12 mouse cellular contexts compared by ENCODE assay signal in the genomic region with DNA sequence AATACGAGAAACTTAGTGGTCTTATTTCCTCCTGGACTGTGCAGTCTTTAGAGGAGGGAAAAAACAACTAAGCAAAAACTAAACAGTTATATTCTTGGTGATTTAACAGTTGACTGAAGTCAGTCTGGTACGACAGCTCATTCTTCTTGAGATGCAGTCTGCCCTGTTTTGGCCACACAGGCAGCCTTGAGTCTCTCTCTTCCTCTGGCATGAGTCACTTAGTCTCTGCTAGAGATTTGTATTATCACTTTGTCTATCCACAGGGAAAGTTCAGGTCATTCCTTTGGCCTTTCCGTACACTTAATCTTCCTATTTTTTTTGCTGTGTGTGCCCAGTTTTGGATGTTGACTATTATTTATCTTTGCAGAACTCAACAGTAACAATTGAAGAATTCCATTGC. TPM values are rescaled to one million over a fixed set of nuclear protein-coding genes. Genes with fewer than 3 reads are reported as not detected.
"Had no signal": no experiment of that assay in that cellular context is flagged by ENCODE, and none has a peak within 500 bp of the region (broad histone marks: within the 10 kb centered on the region; RNA-seq: fewer than 3 reads in every experiment).

No protein-coding gene starts in this region.

- DNase-seq: liver, postnatal 0 days; lung, adult 2 months; lung, postnatal 14 days; lung, postnatal 36 days; right cerebral cortex, postnatal 14 days; thymus, adult 18-20 months; thymus, postnatal 14 days; thymus, postnatal 36 days had no signal

RNA-seq across cellular contexts. Expression of gene 1700003F12Rik, which starts 36.7 kb away (rescaled TPM):
- total RNA-seq: megakaryocyte progenitor cell, adult 5-6 weeks; monocyte, adult 5-6 weeks had no signal

RNA-seq across cellular contexts. Expression of gene Actl10, which starts 41.4 kb away (rescaled TPM):
- total RNA-seq: megakaryocyte progenitor cell, adult 5-6 weeks; midbrain, postnatal 0 days; monocyte, adult 5-6 weeks; neutrophil, adult 5-6 weeks had no signal

RNA-seq across cellular contexts. Expression of gene Necab3, which starts 48.5 kb away (rescaled TPM):
- total RNA-seq: monocyte, adult 5-6 weeks; neutrophil, adult 5-6 weeks had no signal
